Mouse (Mus musculus): ENCODE results near the gene Ttc13. TPM values are rescaled to one million over a fixed set of nuclear protein-coding genes. Genes with fewer than 3 reads are reported as not detected.

Ttc13 gene
- total and polyA plus RNA-seq, 3 experiments = 34.0 to 39.1 TPM; not detected in 1

DNA sequence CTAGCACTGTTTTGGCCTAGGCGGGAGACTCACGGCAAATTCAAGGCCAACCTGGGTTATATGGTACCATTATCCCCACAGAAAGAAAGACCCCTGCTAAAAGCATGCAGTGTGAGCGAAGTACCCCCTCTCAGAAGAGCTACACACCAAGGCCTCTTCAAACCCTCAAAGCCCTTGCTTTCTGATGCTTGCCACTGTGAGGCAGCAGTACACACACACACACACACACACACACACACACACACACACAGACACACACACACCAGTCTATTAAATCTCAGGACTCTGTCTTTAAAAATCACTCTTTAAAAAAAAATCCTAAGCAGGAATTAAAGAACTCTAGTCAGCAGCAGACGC, 57.9 kb downstream of the Ttc13 start:
- no peak overlapping the region for H3K4me3 ChIP-seq (ENCODE audit: control insufficient read depth in 1 of 2, insufficient read depth in 1 of 2, low read depth in 2 of 2, low read length in 2 of 2)
- DNase-seq (ENCODE audit: low read depth, low spot score) = no peak
- no peak overlapping the region for H3K27ac ChIP-seq (ENCODE audit: control insufficient read depth, low read depth, low read length)
- H3K4me1 ChIP-seq (ENCODE audit: control insufficient read depth in 1 of 2, insufficient read depth in 2 of 2, low read length in 2 of 2) = peaks cover 0 to 13% of the 10 kb centered on the region in 2 experiments; a peak in 2 of 4 replicates
- peaks cover 0 to 8% of the 10 kb centered on the region in 2 experiments; a peak in 1 of 4 replicates for H3K36me3 ChIP-seq (ENCODE audit: control insufficient read depth in 1 of 2, insufficient read depth in 2 of 2, low read length in 2 of 2)
- peaks cover 3% of the 10 kb centered on the region for H3K79me2 ChIP-seq (ENCODE audit: control insufficient read depth, insufficient read depth, low read length, poor library complexity)
- H3K9me3 ChIP-seq (replicated peaks; ENCODE audit: insufficient read depth, low read length) = no peaks in the 10 kb centered on the region
- H3K9ac ChIP-seq (ENCODE audit: control insufficient read depth, low read depth, low read length, poor library complexity, severe bottlenecking) = no peak overlapping the region
- TF ChIP-seq HCFC1 (IDR thresholded peaks at IDR 0.05; ENCODE audit: low read depth, low read length) (no peak), MYC (IDR thresholded peaks at IDR 0.05; ENCODE audit: low read depth, low read length) (no peak; the same call in 1 of the 2 replicates), CTCF (IDR thresholded peaks at IDR 0.05 in 2 of 3, conservative IDR thresholded peaks at IDR 0.05 in 1 of 3; ENCODE audit: control insufficient read depth in 1 of 3, insufficient read depth in 1 of 3, low read depth in 2 of 3, low read length in 3 of 3, poor library complexity in 1 of 3, severe bottlenecking in 1 of 3) (0 out of 6 replicates have a peak, but pooled peaks of 1 of the 3 experiments have one; percentile 3), POLR2AphosphoS5 (IDR thresholded peaks at IDR 0.05; ENCODE audit: borderline replicate concordance, low read depth, low read length) (no peak), SMC3 (IDR thresholded peaks at IDR 0.05; ENCODE audit: low read depth, low read length) (no peak), JUND (IDR thresholded peaks at IDR 0.05; ENCODE audit: low read depth, low read length) (no peak)
- H3K27me3 ChIP-seq (ENCODE audit: control insufficient read depth in 1 of 2, insufficient read depth in 2 of 2, low read length in 2 of 2) = no peaks in the 10 kb centered on the region

DNA sequence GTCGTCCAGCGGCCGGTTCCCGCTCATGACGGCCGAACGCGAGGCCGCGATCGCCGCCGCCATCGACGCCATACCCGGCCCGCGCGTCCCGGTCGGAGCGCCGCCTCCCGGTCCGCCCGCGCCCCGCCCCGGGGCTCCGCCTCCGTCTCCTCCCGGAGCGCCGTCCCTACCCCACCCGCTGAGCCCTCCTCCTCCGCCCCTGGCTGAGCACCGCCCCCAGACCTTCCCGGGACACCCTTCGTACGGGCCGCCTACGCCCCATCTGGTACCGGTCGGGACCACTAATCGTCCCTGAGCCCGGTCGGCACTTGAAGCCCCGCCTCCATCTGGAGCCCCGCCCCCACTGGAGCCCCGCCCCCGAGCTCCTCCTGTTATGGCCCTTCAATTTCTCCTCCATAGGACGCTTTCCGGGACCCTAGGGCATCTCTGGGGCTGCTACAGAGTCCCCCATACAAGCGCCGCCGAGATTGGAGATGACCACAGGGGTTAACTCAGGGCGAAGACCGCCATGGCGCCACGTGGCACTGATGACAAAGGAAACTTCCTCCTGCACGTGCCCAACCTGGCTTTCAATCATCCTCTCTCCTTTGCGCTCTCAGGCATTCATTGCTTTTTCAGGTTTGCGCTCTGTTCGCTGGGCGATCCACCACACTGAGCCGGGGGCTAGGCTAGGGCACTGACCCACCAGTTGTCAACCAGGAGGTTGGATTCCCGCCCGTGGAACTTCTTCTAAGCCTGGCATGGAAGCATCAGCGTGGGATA, 58.5 kb downstream of the Ttc13 start, which contains the start of gene 2310022B05Rik:
Gene 2310022B05Rik (minus strand): TSS at position 258 of the 762 bp plus-strand sequence.
- peak within 1 kb of the TSS; percentile 87 to 95 for H3K4me3 ChIP-seq (ENCODE audit: control insufficient read depth in 1 of 2, insufficient read depth in 1 of 2, low read depth in 2 of 2, low read length in 2 of 2)
- peaks cover 3% of the 10 kb centered on the region for H3K79me2 ChIP-seq (ENCODE audit: control insufficient read depth, insufficient read depth, low read length, poor library complexity)
- peaks cover 0 to 11% of the 10 kb centered on the region in 2 experiments; a peak in 1 of 4 replicates for H3K36me3 ChIP-seq (ENCODE audit: control insufficient read depth in 1 of 2, insufficient read depth in 2 of 2, low read length in 2 of 2)
- no peaks in the 10 kb centered on the region for H3K27me3 ChIP-seq (ENCODE audit: control insufficient read depth in 1 of 2, insufficient read depth in 2 of 2, low read length in 2 of 2)
- H3K9ac ChIP-seq (ENCODE audit: control insufficient read depth, low read depth, low read length, poor library complexity, severe bottlenecking) = peak within 1 kb of the TSS; percentile 96
- H3K27ac ChIP-seq (ENCODE audit: control insufficient read depth, low read depth, low read length) = peak within 1 kb of the TSS; percentile 45
- DNase-seq (ENCODE audit: low read depth, low spot score) = peak; percentile 79
- no peaks in the 10 kb centered on the region for H3K9me3 ChIP-seq (replicated peaks; ENCODE audit: insufficient read depth, low read length)
- H3K4me1 ChIP-seq (ENCODE audit: control insufficient read depth in 1 of 2, insufficient read depth in 2 of 2, low read length in 2 of 2) = peaks cover 2 to 13% of the 10 kb centered on the region in 2 experiments; a peak in 3 of 4 replicates
- TF ChIP-seq MAZ (IDR thresholded peaks at IDR 0.05; ENCODE audit: low read depth, low read length) (no peak), POLR2A (IDR thresholded peaks at IDR 0.05; ENCODE audit: control insufficient read depth in 1 of 2, insufficient read depth in 1 of 2, low read depth in 1 of 2, low read length in 2 of 2, poor library complexity in 1 of 2) (peak; percentile 59 to 90; a peak in 2 of 4 replicates), TCF12 (IDR thresholded peaks at IDR 0.05; ENCODE audit: low read depth, low read length) (no peak; the same call in 1 of the 2 replicates), SIN3A (IDR thresholded peaks at IDR 0.05; ENCODE audit: low read length) (no peak), USF2 (IDR thresholded peaks at IDR 0.05; ENCODE audit: borderline replicate concordance in 1 of 2, insufficient read depth in 1 of 2, low read depth in 1 of 2, low read length in 2 of 2) (no peak), BHLHE40 (IDR thresholded peaks at IDR 0.05; ENCODE audit: borderline replicate concordance, low read depth, low read length) (peak; percentile 92), KAT2A (conservative IDR thresholded peaks at IDR 0.05; ENCODE audit: low read depth, low read length) (no peak), CHD2 (IDR thresholded peaks at IDR 0.05; ENCODE audit: low read length) (no peak), GATA1 (IDR thresholded peaks at IDR 0.05; ENCODE audit: low read depth, low read length) (no peak), ZMIZ1 (IDR thresholded peaks at IDR 0.05; ENCODE audit: low read depth, low read length) (no peak), ZC3H11A (IDR thresholded peaks at IDR 0.05; ENCODE audit: low read depth, low read length) (no peak), ZKSCAN1 (IDR thresholded peaks at IDR 0.05; ENCODE audit: low read depth, low read length) (no peak), EP300 (IDR thresholded peaks at IDR 0.05; ENCODE audit: low read depth in 1 of 2, low read length in 2 of 2) (no peak), TAL1 (IDR thresholded peaks at IDR 0.05; ENCODE audit: low read length) (no peak), NELFE (IDR thresholded peaks at IDR 0.05; ENCODE audit: low read depth, low read length) (peak; percentile 63), ETS1 (IDR thresholded peaks at IDR 0.05; ENCODE audit: low read depth, low read length) (no peak), RCOR1 (IDR thresholded peaks at IDR 0.05; ENCODE audit: low read depth, low read length) (no peak), NRF1 (IDR thresholded peaks at IDR 0.05; ENCODE audit: insufficient read depth, low read depth, low read length, poor library complexity, severe bottlenecking) (no peak), MYB (IDR thresholded peaks at IDR 0.05; ENCODE audit: low read depth, low read length) (no peak), MEF2A (IDR thresholded peaks at IDR 0.05; ENCODE audit: extremely low read depth, insufficient replicate concordance, low read depth, low read length, poor library complexity, severe bottlenecking) (no peak), UBTF (IDR thresholded peaks at IDR 0.05; ENCODE audit: borderline replicate concordance, insufficient read depth, low read depth, low read length) (no peak), POLR2AphosphoS5 (IDR thresholded peaks at IDR 0.05; ENCODE audit: borderline replicate concordance, low read depth, low read length) (no peak), ELF1 (IDR thresholded peaks at IDR 0.05; ENCODE audit: low read depth, low read length) (no peak), TBP (IDR thresholded peaks at IDR 0.05; ENCODE audit: low read depth, low read length) (no peak), MXI1 (IDR thresholded peaks at IDR 0.05; ENCODE audit: low read depth, low read length) (peak; percentile 83)
